Mouse (Mus musculus): ENCODE data around the gene Vmn2r93.

Gene Vmn2r93

DNA sequence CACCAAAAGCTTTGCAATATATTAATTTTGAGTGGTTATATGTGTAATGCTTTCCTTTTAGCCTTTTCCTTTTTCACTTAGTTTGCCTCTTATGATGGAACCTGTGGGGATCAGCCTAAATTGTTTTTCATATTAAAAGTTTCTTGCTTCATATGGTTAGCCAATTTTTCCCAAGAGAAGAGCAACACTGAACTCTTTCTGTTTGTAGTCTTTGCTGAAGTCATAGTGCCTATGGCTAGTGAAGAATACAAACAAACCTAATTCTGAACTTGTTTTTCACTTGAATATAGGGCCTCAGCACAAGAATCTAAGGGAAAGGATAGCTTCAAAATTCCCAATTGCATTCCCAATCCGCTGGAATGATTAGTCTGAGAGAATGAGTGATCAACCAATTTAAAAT lies at the start of gene Vmn2r93:
TSS of gene Vmn2r93 (plus strand) at position 301 of the 400 bp plus-strand sequence.
- DNase-seq (ENCODE audit: low read depth, low spot score): no peak

DNA sequence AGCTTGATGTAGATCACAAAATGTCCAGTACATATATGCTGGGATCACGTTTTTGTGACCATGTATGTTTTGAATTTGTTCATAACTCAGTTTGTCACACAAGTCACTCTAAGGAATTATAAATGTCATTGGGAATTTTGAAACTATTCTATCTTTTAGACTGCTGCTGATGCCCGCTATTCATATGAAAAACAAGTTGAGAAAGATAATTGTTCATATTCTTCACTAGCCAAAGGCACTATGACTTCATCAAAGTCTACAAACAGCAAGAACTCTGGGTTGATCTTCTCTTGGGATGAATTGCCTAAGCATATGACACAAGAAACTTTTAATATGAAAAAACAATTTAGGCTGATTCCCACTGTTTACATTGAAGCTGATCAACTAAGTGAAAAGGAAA lies 20.2 kb upstream of the Vmn2r93 start, which contains the start of gene Vmn2r94:
TSS of gene Vmn2r94 (minus strand) at position 101 of the 400 bp plus-strand sequence.
- no peak for DNase-seq (ENCODE audit: low read depth, low spot score)

DNA sequence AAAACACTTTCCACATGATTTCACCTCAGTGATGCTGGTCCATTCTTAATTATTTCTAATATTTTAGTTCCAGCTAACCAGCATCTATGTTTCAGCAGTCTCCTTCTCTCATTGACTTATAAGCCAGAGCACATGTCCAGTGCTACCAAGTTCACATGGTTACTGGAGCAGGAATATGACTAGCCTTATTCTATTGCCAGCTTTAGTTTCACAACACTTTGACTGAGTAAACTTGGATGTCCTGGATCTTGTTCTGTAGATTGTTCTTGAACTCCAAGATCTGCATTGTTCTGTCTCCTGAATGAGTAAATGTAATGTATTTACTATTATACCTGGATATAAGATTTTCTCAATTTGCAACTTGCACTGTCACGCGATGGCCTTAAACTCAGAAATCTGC lies 25.1 kb downstream of the Vmn2r93 start:
- DNase-seq (ENCODE audit: low read depth, low spot score): no peak

DNA sequence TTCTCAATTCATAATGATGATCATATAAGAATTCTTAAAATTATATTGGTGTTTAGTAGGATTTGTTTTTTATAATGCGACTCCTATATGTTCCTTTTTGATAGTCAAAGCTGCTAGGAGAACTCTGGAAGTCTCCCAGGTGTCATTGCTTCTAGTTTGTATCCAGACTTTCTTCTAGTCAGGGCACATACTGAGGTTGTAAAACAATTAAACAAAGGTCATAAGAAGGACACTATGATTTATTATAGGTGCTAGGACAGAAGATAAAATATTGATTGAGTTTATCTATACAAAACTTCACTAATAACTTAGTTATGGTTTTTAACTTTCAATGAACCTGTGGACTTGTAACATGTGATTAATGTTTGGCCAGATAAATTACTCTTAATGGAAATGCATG lies 62.1 kb downstream of the Vmn2r93 start:
- DNase-seq (ENCODE audit: low read depth, low spot score): no peak

DNA sequence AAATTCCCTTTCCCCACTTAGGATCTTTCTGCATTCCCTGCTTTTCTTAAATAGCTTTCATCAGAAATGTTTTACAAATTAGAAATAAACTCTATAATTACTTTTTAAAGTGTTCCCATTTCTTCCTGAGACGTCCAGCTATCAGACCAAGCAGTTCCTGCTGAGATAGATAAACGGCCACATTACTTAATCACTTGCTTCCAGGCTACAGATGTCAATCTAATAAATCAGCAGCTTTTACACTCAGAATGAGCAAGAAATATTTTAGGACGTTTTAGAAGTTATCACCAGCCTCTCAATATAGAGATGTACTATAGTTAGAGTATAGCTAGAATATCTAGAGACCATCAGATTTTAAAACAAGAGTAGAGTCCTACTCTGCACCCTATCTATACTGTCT lies 62.7 kb downstream of the Vmn2r93 start:
- DNase-seq (ENCODE audit: low read depth, low spot score): no peak
